Mouse (Mus musculus) frontal cortex, postnatal 25 days (tissue): Measurements from ENCODE around the gene Pfkm.

Experiments used
- DNase-seq, 2 experiments: peaks; one replicate each; pipeline ENCODE4 v3.0.0; 2022; ENCODE audit warnings: low spot score in 2 of 2

Pfkm gene

GRCm38 (mm10) chr15:98092372-98093120, at the start of gene Pfkm:
Gene Pfkm (plus strand): TSS chr15:98092589.
- DNase-seq, result no peak

GRCm38 (mm10) chr15:98043967-98044366, 48.4 kb upstream of the Pfkm start:
- DNase-seq, result no peak

DNA sequence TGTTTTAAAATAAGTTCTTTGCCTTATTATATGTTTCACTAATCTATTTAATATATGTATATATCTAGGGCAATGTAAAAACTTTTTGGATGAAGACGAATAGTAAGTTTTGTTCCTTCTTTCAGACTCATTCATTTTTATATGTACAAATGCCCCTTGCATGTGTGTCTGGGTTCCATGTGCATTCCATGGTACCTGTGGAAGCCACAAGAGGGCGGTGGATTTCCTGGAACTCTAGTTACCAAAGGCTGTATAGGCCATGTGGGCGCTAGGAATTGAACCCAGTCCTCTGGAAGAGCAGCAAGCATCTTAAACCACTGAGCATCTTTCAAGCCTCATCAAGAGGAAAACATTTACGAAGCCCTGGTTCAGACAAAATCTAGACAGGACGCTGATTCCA, 48.0 kb upstream of the Pfkm start:
- no peak for DNase-seq

GRCm38 (mm10) chr15:98048918-98049700, 43.3 kb upstream of the Pfkm start:
- no peak for DNase-seq

- no peak for DNase-seq
These were observed 40.7 kb upstream of the Pfkm start for GRCm38 (mm10) chr15:98051685-98052084.

DNA sequence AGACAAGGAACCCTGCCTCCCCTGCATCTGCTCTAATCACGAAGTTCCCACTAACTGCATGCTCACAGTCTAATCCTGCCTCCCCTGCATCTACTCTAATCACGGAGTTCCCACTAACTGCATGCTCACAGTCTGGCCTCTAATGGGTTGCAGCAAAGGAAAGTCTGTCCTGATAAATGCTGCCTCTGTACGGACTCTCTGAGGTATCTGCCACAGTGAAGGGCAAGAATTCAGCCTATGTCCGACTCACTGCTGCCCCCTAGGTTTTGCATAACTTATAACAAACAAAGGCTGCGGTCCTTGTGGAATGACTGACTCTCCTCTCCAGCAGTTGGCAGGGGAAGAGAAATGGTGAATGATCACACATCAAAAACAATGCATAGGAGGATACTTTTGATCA, 37.1 kb upstream of the Pfkm start:
- DNase-seq, result no peak

GRCm38 (mm10) chr15:98065881-98066280, 26.5 kb upstream of the Pfkm start:
- DNase-seq, result no peak

DNA sequence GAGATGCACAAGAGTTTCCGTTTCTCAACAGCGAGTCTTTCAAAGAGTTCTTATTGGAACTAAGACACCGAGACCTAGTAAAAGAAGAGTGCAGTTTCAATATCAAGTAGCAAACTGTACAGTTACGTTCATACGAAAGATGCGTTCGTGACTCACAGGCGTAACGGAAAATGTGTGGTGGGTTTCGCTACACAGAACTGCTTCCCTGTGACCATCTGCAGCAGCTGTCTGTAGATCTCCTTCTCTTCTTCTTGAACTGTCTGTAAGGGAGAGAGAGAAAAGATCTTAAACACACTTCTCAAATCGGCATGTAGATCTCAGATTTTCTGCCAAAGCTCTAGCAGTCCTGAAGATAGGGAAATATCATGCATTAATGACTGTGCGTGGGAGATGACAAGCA, 25.8 kb upstream of the Pfkm start:
- DNase-seq, result no peak

GRCm38 (mm10) chr15:98067492-98067891, 24.9 kb upstream of the Pfkm start:
- DNase-seq, result no peak

GRCm38 (mm10) chr15:98068506-98068905, 23.9 kb upstream of the Pfkm start:
- no peak for DNase-seq

- no peak for DNase-seq
These were observed 22.7 kb upstream of the Pfkm start for GRCm38 (mm10) chr15:98069566-98070245.

GRCm38 (mm10) chr15:98070376-98070775, 22.0 kb upstream of the Pfkm start:
- no peak for DNase-seq

- no peak for DNase-seq
These were observed 17.9 kb upstream of the Pfkm start for GRCm38 (mm10) chr15:98074521-98074920.

DNA sequence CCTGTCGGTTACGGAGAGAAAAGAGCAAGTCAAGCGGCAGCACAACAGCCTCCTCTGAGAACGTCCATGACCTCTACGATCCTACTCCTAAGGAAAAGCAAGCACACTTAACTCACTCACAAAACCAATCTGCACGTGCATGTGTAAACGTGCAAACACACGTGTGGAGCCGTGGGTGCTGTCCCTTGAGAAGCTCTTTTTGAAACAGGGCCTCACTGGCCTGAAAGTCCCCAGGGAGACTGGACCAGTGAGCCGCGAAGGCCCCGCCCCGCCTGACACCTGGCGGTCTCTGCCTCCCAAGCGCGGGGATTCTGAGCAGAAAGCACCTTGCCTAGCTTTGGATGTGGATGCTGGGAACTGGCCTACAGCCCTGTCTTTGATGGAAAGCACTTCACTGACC, 17.4 kb upstream of the Pfkm start:
- DNase-seq, result no peak

DNA sequence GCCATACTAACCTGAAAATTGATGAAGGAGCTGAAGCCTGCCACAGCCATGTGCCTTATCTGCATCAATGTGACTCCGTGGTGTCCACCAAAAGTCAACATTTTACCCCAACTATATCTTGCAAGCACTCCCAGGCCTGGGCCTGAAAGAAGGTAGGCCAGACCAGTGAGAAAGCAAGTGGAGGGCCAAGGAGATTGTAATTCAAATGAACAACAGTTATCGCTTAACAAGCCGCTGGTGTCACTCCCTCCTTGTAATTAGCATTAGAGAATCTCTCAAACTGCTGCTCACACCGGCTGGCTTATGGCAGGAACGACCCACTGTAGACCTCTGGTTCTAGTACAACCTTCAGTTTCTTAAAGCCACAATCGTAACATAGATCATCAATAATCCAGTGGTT, 15.5 kb upstream of the Pfkm start:
- no peak for DNase-seq

DNA sequence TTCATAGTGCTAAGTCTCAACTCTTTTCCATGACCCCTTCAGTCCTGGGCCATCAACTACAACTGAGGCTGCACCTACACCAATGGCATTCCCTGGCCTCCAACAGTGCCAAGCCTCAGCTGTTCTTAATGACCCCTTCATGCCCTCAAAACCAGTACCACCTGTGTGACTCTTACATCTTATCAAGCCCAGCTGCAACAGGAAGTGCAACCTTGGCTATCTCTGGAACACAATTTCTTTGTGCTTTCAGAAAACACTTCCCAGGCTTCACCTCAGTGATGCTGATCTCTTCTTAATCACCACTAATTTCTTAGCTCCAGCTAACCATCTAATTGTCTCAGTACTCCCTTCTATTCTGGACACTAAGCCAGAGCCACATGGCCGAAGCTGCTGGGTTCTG, 3.5 kb upstream of the Pfkm start:
- no peak for DNase-seq

GRCm38 (mm10) chr15:98089421-98090183, 2.8 kb upstream of the Pfkm start:
- DNase-seq, result no peak

GRCm38 (mm10) chr15:98091841-98092240, 548 bp upstream of the Pfkm start:
- no peak for DNase-seq

GRCm38 (mm10) chr15:98093121-98094011, 977 bp downstream of the Pfkm start, which contains the start of gene Senp1:
Gene Senp1 (minus strand): TSS chr15:98093744.
- peak; percentile 82 to 84 for DNase-seq

DNA sequence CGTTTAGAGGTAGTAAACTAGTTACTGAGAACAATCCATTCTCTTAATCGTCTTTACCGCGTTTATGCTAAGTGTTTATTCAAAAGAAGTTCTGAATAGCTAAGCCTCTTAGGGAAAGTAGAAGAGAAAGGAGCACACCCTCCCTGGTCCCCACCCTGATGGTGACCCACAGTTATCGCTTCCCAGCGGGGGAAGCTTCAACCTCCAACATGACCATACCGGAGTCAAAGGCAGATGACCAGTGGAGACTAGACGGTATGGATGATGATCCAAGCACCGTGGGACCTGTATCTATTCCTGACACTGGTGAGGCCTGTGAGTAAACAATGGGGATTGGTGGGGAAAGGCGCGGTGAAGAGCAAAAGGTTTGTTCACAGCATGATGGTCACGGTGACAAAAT, 2.5 kb downstream of the Pfkm start:
- DNase-seq, result no peak

- DNase-seq, result no peak
These were observed 4.6 kb downstream of the Pfkm start for GRCm38 (mm10) chr15:98096957-98097356.
